Comparison of ENCODE assay signal across 7 mouse cellular contexts in the genomic region with DNA sequence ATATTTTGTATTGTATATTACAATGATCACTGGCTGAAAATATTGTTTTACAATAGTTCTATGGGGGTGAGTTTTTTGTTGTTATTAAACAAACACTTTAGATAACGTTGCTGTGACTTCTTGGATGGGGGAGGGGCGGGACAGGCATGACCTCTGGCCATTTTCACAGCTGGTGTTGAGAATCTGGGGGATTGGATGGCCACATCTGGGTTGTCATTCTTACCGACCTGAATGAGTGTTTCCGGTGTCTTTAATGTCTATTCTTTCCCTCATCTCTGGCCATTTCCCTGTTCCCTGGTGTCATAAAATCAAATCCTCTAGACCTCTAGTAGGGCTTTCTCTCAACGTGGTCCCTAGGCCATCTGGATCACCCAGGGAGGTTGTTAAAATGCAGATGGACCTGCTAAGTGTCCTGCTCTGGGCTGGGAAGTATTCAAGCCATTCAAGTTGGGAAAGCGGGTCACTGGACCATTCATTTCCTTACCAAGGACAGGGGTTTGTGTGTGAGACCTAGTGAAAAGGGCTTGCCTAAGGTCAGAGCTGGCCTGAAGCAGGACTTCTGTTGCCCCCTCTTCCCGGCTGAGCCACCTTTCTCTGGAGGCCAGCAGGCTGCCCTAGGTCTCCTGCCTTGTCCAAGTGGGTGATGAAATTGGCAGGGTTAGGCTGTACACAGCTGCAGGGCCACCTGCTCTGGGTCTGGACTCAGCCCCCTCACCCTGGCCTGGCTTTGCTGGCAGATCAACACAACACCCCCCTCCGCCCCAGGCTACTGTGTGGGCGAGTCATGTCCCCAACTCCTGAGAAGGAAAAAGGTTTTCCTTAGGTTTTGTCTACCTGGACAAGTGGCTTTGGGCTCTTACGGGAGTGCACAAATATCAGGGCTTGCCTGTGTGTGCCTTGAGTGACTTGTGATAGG. TPM values are rescaled to one million over a fixed set of nuclear protein-coding genes. Genes with fewer than 3 reads are reported as not detected.
DNase-seq lines count a peak whose midpoint lies in the region; ATAC-seq and TF ChIP-seq lines count a peak whose summit lies in the region.

No protein-coding gene starts in this region.

- peaks cover 7% of the 10 kb centered on the region; the same call in 1 of the 2 replicates for H3K36me3 ChIP-seq in E14TG2a.4 (ENCODE audit: insufficient read depth, low read length)
- peaks cover 0 to 21% of the 10 kb centered on the region in 2 experiments; a peak in 2 of 4 replicates for H3K36me3 ChIP-seq in MEL (ENCODE audit: control insufficient read depth in 1 of 2, insufficient read depth in 2 of 2, low read length in 2 of 2)
- no peaks in the 10 kb centered on the region for H3K36me3 ChIP-seq in forebrain, embryonic 15.5 days
- H3K36me3 ChIP-seq in intestine, embryonic 15.5 days = no peaks in the 10 kb centered on the region

- H3K79me2 ChIP-seq in MEL (ENCODE audit: control insufficient read depth, insufficient read depth, low read length, poor library complexity) = peaks cover 18% of the 10 kb centered on the region

- no peak for TF ChIP-seq EP300 in MEL (IDR thresholded peaks at IDR 0.05; ENCODE audit: low read depth in 1 of 2, low read length in 2 of 2)

- H3K4me2 ChIP-seq in forebrain, embryonic 15.5 days (replicated peaks) = peak overlapping the region; percentile 94
- peak overlapping the region; percentile 86 for H3K4me2 ChIP-seq in intestine, embryonic 15.5 days (replicated peaks)

- TF ChIP-seq POLR2A in MEL (IDR thresholded peaks at IDR 0.05; ENCODE audit: control insufficient read depth in 1 of 2, insufficient read depth in 1 of 2, low read depth in 1 of 2, low read length in 2 of 2, poor library complexity in 1 of 2) = peak in 1 of 2 experiments; percentile 42; a peak in 1 of 4 replicates

- TF ChIP-seq CTCF in E14TG2a.4 (conservative IDR thresholded peaks at IDR 0.05; ENCODE audit: low read length) (no peak), MEL (IDR thresholded peaks at IDR 0.05 in 2 of 3, conservative IDR thresholded peaks at IDR 0.05 in 1 of 3; ENCODE audit: control insufficient read depth in 1 of 3, insufficient read depth in 1 of 3, low read depth in 2 of 3, low read length in 3 of 3, poor library complexity in 1 of 3, severe bottlenecking in 1 of 3) (no peak)

- H3K4me1 ChIP-seq in E14TG2a.4 (replicated peaks; ENCODE audit: low read depth, low read length) = peaks cover 88% of the 10 kb centered on the region
- H3K4me1 ChIP-seq in MEL (ENCODE audit: control insufficient read depth in 1 of 2, insufficient read depth in 2 of 2, low read length in 2 of 2) = peaks cover 0 to 36% of the 10 kb centered on the region in 2 experiments; a peak in 2 of 4 replicates
- peaks cover 63% of the 10 kb centered on the region for H3K4me1 ChIP-seq in forebrain, embryonic 15.5 days
- peaks cover 53% of the 10 kb centered on the region for H3K4me1 ChIP-seq in intestine, embryonic 15.5 days (replicated peaks)

- peak overlapping the region; percentile 90 for H3K27ac ChIP-seq in MEL (ENCODE audit: control insufficient read depth, low read depth, low read length)
- H3K27ac ChIP-seq in forebrain, embryonic 15.5 days (replicated peaks) = 0 out of 2 replicates have a peak overlapping the region, but pooled peaks have one; percentile 5
- H3K27ac ChIP-seq in intestine, embryonic 15.5 days = peak overlapping the region; percentile 93

- H3K27me3 ChIP-seq in E14TG2a.4 (ENCODE audit: insufficient read depth, low read length) (peaks cover 8% of the 10 kb centered on the region), MEL (ENCODE audit: control insufficient read depth in 1 of 2, insufficient read depth in 2 of 2, low read length in 2 of 2) (no peaks in the 10 kb centered on the region)
- no peaks in the 10 kb centered on the region for H3K27me3 ChIP-seq in forebrain, embryonic 15.5 days
- no peaks in the 10 kb centered on the region for H3K27me3 ChIP-seq in intestine, embryonic 15.5 days (replicated peaks)

- H3K9ac ChIP-seq in MEL (ENCODE audit: control insufficient read depth, low read depth, low read length, poor library complexity, severe bottlenecking) = peak overlapping the region; percentile 70
- H3K9ac ChIP-seq in forebrain, embryonic 15.5 days (replicated peaks) = peak overlapping the region; percentile 49; the same call in 1 of the 2 replicates
- H3K9ac ChIP-seq in intestine, embryonic 15.5 days = peak overlapping the region; percentile 87

- H3K9me3 ChIP-seq in E14TG2a.4 (ENCODE audit: low read length) = no peaks in the 10 kb centered on the region
- no peaks in the 10 kb centered on the region for H3K9me3 ChIP-seq in MEL (replicated peaks; ENCODE audit: insufficient read depth, low read length)
- H3K9me3 ChIP-seq in forebrain, embryonic 15.5 days = no peaks in the 10 kb centered on the region
- H3K9me3 ChIP-seq in intestine, embryonic 15.5 days = no peaks in the 10 kb centered on the region

- no peak for TF ChIP-seq RAD21 in MEL (IDR thresholded peaks at IDR 0.05; ENCODE audit: low read depth, low read length)

- ATAC-seq in forebrain, embryonic 15.5 days (replicated peaks) = no peak
- ATAC-seq in intestine, embryonic 15.5 days = no peak
- no peak for ATAC-seq in CD4-positive, CD25-positive, alpha-beta regulatory T cell, adult 4 months

- 26% methylated on average over 10 of the region's 10 CpGs for WGBS in forebrain, embryonic 15.5 days
- WGBS in intestine, embryonic 15.5 days = 20% methylated on average over 10 of the region's 10 CpGs

- peak overlapping the region; percentile 86 for H3K4me3 ChIP-seq in E14TG2a.4 (replicated peaks; ENCODE audit: low read length)
- peak overlapping the region; percentile 45 to 65 for H3K4me3 ChIP-seq in MEL (ENCODE audit: control insufficient read depth in 1 of 2, insufficient read depth in 1 of 2, low read depth in 2 of 2, low read length in 2 of 2)
- peak overlapping the region; percentile 53 for H3K4me3 ChIP-seq in forebrain, embryonic 15.5 days
- peak overlapping the region; percentile 76 for H3K4me3 ChIP-seq in intestine, embryonic 15.5 days (replicated peaks)

- DNase-seq in MEL (ENCODE audit: low read depth, low spot score) = peak; percentile 58
- peak; percentile 54 to 58 for DNase-seq in lung, postnatal 4 days
- no peak for DNase-seq in frontal cortex, postnatal 36 days (ENCODE audit: low spot score in 2 of 2)

TF ChIP-seq in MEL, 35 proteins besides CTCF, POLR2A, EP300 and RAD21:
- TF ChIP-seq BHLHE40 (IDR thresholded peaks at IDR 0.05; ENCODE audit: borderline replicate concordance, low read depth, low read length) = no peak
- TF ChIP-seq HCFC1 (IDR thresholded peaks at IDR 0.05; ENCODE audit: low read depth, low read length) = 0 out of 2 replicates have a peak, but pooled peaks have one; percentile 6
- TF ChIP-seq JUND (IDR thresholded peaks at IDR 0.05; ENCODE audit: low read depth, low read length) = no peak
- 0 out of 2 replicates have a peak, but pooled peaks have one; percentile 11 for TF ChIP-seq ZNF384 (IDR thresholded peaks at IDR 0.05; ENCODE audit: low read depth, low read length)
- no peak for TF ChIP-seq CHD2 (IDR thresholded peaks at IDR 0.05; ENCODE audit: low read length)
- 0 out of 2 replicates have a peak, but pooled peaks have one; percentile 5 for TF ChIP-seq CHD1 (IDR thresholded peaks at IDR 0.05; ENCODE audit: low read depth, low read length)
- TF ChIP-seq POLR2AphosphoS5 (IDR thresholded peaks at IDR 0.05; ENCODE audit: borderline replicate concordance, low read depth, low read length) = peak; percentile 59; the same call in 1 of the 2 replicates
- TF ChIP-seq E2F4 (IDR thresholded peaks at IDR 0.05; ENCODE audit: borderline replicate concordance, low read depth, low read length) = no peak

RNA-seq across cellular contexts. Expression of gene Id1, which starts 1.5 kb away (rescaled TPM):
- 59.8 and 102 TPM in 2 replicates for total RNA-seq in MEL (2012; rRNA removed)
- 100 to 1,000 TPM in 1 of 2 experiments, not detected in 1; 486 TPM for polyA plus RNA-seq in MEL (2012; ENCODE audit: insufficient read depth in 1 of 2, insufficient read length in 2 of 2, low read depth in 1 of 2, low replicate concordance in 2 of 2, missing spikeins in 1 of 2)
- polyA plus RNA-seq in forebrain, embryonic 15.5 days (2015; fragmentation: Nextera tagmentation; extraction: Ambion mirVana) = 26.3 and 32.0 TPM in 2 replicates
- 102 and 116 TPM in 2 replicates for polyA plus RNA-seq in intestine, embryonic 15.5 days (2015; fragmentation: Nextera tagmentation; extraction: Ambion mirVana)
- polyA plus RNA-seq in CD4-positive, CD25-positive, alpha-beta regulatory T cell, adult 4 months (2017; shearing (Covaris generic)) = under 1 TPM; 0.75 to 0.82 TPM

RNA-seq across cellular contexts. Expression of gene Cox4i2, which starts 16.4 kb away (rescaled TPM):
- not detected in 2 replicates for total RNA-seq in MEL (2012; rRNA removed)
- polyA plus RNA-seq in MEL (2012; ENCODE audit: insufficient read depth in 1 of 2, insufficient read length in 2 of 2, low read depth in 1 of 2, low replicate concordance in 2 of 2, missing spikeins in 1 of 2) = under 1 TPM in 1 of 2 experiments, not detected in 1; 0.17 TPM
- 4.3 and 4.4 TPM in 2 replicates for polyA plus RNA-seq in forebrain, embryonic 15.5 days (2015; fragmentation: Nextera tagmentation; extraction: Ambion mirVana)
- 12.2 and 14.2 TPM in 2 replicates for polyA plus RNA-seq in intestine, embryonic 15.5 days (2015; fragmentation: Nextera tagmentation; extraction: Ambion mirVana)
- polyA plus RNA-seq in CD4-positive, CD25-positive, alpha-beta regulatory T cell, adult 4 months (2017; shearing (Covaris generic)) = under 1 TPM in 1 of 2 experiments, not detected in 1; 0.46 TPM

RNA-seq across cellular contexts. Expression of gene Mcts2, which starts 50.7 kb away (rescaled TPM):
- 1.6 and 2.7 TPM in 2 replicates for total RNA-seq in MEL (2012; rRNA removed)
- polyA plus RNA-seq in MEL (2012; ENCODE audit: insufficient read depth in 1 of 2, insufficient read length in 2 of 2, low read depth in 1 of 2, low replicate concordance in 2 of 2, missing spikeins in 1 of 2) = 1 to 10 TPM in 1 of 2 experiments, not detected in 1; 3.0 TPM
- polyA plus RNA-seq in forebrain, embryonic 15.5 days (2015; fragmentation: Nextera tagmentation; extraction: Ambion mirVana) = 33.6 and 34.4 TPM in 2 replicates
- 26.3 and 26.8 TPM in 2 replicates for polyA plus RNA-seq in intestine, embryonic 15.5 days (2015; fragmentation: Nextera tagmentation; extraction: Ambion mirVana)
- polyA plus RNA-seq in CD4-positive, CD25-positive, alpha-beta regulatory T cell, adult 4 months (2017; shearing (Covaris generic)) = 1 to 10 TPM; 3.7 to 3.9 TPM

Comparison
In these comparisons a context has a peak if more than half of its experiments do, and no peak if none do; other contexts are left out.
1. DNase-seq: peak in MEL (single experiment) and lung, postnatal 4 days (2 of 2); none in frontal cortex, postnatal 36 days (0 of 2).
2. H3K27ac ChIP-seq: peak in every context shown above with its lines; median percentile 93 in intestine, embryonic 15.5 days; 90 in MEL; 5 in forebrain, embryonic 15.5 days.
3. Peak in every context shown above with its lines, with median percentiles within 50 percentile points of each other: H3K4me3 ChIP-seq and H3K9ac ChIP-seq.